Mouse (Mus musculus): ENCODE results near the gene Atad3a. TPM values are rescaled to one million over a fixed set of nuclear protein-coding genes. Genes with fewer than 3 reads are reported as not detected.
A peak's percentile ranks its signal among the peaks of the same experiment; 100 is the strongest.
"Not testable (repeated sequence)": the region's sequence is repeated elsewhere in the genome, so short reads cannot be mapped to it uniquely, and the experiment has no call there.

Gene Atad3a
- polyA plus RNA-seq (2016; fragmentation: Nextera tagmentation; extraction: Ambion mirVana) = 132 and 137 TPM in 2 replicates

DNA sequence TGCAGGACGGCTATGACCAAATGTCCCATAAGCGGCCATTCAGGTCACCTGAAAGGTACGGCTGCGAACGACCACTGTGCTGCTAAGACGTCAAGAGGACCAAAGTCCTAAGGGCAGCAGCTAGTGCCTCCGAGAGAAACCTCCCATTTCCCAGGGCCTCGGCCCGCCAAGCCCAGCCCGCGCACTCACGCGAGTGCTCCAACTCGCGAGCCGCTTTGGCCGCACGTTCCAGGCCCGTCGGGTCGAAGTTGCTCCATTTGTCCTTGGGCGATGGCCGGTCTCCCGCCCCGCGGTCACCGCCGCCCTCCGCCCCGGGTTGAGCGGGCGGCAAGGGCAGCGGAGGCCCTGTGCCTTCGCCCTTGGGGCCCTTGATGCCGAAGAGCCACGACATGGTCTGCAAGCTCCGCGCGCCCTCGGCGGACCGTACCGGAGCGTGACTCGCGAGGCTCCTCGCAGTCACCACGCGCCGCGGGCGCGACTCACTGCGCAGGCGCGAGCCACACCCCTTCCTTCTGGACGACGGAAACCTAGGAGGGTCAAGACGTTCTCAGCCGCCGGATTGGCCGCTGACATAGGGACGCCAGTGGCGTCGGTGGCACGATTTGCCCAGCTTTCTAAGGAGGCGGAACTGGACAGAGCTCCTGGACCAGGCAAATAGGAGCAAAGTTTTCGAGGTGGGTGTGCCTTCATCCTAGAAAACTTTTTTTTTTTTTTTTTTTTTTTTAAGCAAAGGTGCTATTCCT is at the start of gene Atad3a:
Atad3a (minus strand) TSS at position 481 of the 743 bp plus-strand sequence.
- H3K4me3 ChIP-seq = peak within 1 kb of the TSS; percentile 87
- H3K4me1 ChIP-seq = peaks cover 33% of the 10 kb centered on the region
- no peaks in the 10 kb centered on the region for H3K27me3 ChIP-seq (replicated peaks; ENCODE audit: low read depth, poor library complexity, severe bottlenecking)
- H3K36me3 ChIP-seq (replicated peaks) = peaks cover 30% of the 10 kb centered on the region
- no peaks in the 10 kb centered on the region for H3K9me3 ChIP-seq
- H3K27ac ChIP-seq (replicated peaks) = peak within 1 kb of the TSS; percentile 81
- peak; percentile 97 for DNase-seq (ENCODE audit: low spot score)
- WGBS = under 1% methylated on average over 68 of the region's 68 CpGs

DNA sequence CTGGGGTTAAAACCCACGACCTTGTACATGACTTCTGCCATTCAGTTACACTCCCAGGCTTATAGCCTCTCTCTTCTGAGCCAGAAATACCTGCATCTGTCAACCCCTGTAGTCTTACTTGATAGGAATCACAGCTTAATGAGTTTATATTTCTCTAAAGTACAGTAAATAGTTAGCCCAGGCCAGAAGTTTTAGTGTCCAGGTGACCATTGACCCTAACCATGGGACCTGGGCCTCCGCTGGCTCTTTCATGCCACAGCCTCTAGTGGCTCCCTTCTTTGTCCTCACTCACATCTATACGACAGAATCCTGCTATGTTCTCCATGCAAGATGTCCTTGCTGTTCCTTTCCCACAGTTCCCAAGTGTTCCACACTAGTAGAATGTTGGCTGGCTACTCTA is 46.9 kb upstream of the Atad3a start:
- Histone ChIP-seq H3K27ac (replicated peaks) (no peak overlapping the region), H3K36me3 (replicated peaks) (peaks cover 68% of the 10 kb centered on the region), H3K27me3 (replicated peaks; ENCODE audit: low read depth, poor library complexity, severe bottlenecking) (no peaks in the 10 kb centered on the region), H3K4me1 (peaks cover 26% of the 10 kb centered on the region), H3K4me3 (no peak overlapping the region), H3K9me3 (no peaks in the 10 kb centered on the region)
- 85% methylated on average over 3 of the region's 3 CpGs for WGBS
- DNase-seq (ENCODE audit: low spot score) = no peak

DNA sequence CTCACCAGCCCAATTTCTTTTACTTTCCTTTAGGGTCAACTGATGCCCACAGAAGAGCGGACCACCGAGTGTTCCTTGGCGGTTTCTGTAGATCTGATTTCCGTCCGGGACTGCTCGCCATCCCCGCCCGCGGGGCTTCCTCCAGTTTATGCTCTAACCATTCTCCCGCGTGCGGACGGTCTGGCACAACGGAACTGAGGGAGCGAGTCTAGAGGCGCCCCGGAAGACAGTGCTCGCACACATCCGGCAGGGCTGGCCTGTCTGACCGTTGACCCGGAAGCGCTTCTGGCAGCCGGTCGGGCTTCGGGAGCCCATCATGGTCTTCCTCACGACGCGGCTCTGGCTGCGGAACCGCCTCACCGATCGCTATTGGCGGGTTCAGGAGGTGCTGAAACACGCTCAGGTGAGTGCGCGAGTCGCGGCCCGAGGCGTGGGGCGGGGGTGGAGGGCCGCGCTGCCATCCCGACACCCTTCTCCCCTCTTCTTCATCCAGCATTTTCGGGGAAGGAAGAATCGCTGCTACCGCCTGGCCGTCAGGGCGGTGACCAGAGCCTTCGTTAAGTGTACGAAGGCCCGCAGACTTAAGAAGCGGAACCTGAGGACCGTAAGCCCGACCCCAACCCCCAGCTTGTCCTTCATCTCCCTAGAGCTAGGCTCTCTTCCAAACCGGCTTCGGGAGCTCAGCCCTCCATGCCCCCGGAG is 42.6 kb upstream of the Atad3a start:
- peak overlapping the region; percentile 87 for H3K27ac ChIP-seq (replicated peaks)
- H3K4me3 ChIP-seq = peak overlapping the region; percentile 98
- no peaks in the 10 kb centered on the region for H3K9me3 ChIP-seq
- peak; percentile 97 for DNase-seq (ENCODE audit: low spot score)
- no peaks in the 10 kb centered on the region for H3K27me3 ChIP-seq (replicated peaks; ENCODE audit: low read depth, poor library complexity, severe bottlenecking)
- peaks cover 18% of the 10 kb centered on the region for H3K4me1 ChIP-seq
- H3K36me3 ChIP-seq (replicated peaks) = peaks cover 36% of the 10 kb centered on the region
- WGBS = under 1% methylated on average over 58 of the region's 58 CpGs

DNA sequence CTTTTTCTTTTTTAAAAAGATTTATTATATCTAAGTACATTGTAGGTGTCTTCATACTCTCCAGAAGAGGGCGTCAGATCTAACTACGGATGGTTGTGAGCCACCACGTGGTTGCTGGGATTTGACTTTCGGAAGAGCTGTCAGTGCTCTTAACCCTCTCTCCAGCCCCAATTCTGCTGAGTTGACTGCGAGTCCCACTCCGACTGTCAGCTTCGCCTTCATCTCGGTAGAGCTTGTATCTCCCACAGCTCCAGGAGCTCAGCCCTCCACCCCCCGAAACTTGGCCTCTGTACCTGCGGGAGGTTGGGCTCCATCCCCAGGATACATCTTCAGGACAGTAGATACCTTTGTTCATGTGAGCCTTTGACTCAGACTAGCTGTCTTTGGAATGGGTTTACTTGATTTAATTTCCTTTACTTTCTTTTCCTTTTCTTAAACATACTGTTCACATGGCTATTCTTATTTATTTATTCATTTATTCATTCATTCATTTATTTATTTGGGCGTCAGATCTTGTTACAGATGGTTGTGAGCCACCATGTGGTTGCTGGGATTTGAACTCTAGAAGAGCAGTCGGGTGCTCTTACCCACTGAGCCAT is 41.9 kb upstream of the Atad3a start, which contains the start of gene Mrpl20:
Mrpl20 (plus strand) TSS at position 138 of the 599 bp plus-strand sequence.
- Histone ChIP-seq H3K27ac (replicated peaks) (peak within 1 kb of the TSS; percentile 87), H3K4me1 (peaks cover 18% of the 10 kb centered on the region), H3K9me3 (no peaks in the 10 kb centered on the region), H3K27me3 (replicated peaks; ENCODE audit: low read depth, poor library complexity, severe bottlenecking) (no peaks in the 10 kb centered on the region), H3K36me3 (replicated peaks) (peaks cover 30% of the 10 kb centered on the region), H3K4me3 (peak within 1 kb of the TSS; percentile 98)
- peak; percentile 29 for DNase-seq (ENCODE audit: low spot score)
- WGBS = 9% methylated on average over 12 of the region's 12 CpGs

DNA sequence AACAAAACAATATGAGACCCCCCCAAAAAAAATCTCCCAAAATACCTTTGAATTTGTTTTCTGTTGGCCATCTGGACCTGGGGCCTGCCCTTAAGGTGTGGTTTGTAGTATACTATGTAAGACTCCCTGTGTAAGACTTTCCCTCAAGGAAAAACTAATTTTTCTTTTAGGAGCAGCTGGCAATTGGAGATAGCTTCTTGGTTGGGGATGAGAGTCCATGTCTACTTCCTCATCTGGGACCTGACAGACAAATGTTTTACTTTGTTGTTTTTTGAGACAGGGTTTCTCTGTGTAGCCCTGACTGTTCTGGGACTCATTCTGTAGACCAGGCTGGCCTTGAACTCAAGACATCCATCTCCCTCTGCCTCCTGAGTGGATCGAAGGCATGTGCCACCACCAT is 41.2 kb upstream of the Atad3a start:
- Histone ChIP-seq H3K36me3 (replicated peaks) (peaks cover 22% of the 10 kb centered on the region), H3K27ac (replicated peaks) (no peak overlapping the region), H3K9me3 (no peaks in the 10 kb centered on the region), H3K4me3 (no peak overlapping the region), H3K27me3 (replicated peaks; ENCODE audit: low read depth, poor library complexity, severe bottlenecking) (no peaks in the 10 kb centered on the region), H3K4me1 (peaks cover 18% of the 10 kb centered on the region)
- WGBS = 96% methylated on average over 1 of the region's 1 CpGs
- no peak for DNase-seq (ENCODE audit: low spot score)

DNA sequence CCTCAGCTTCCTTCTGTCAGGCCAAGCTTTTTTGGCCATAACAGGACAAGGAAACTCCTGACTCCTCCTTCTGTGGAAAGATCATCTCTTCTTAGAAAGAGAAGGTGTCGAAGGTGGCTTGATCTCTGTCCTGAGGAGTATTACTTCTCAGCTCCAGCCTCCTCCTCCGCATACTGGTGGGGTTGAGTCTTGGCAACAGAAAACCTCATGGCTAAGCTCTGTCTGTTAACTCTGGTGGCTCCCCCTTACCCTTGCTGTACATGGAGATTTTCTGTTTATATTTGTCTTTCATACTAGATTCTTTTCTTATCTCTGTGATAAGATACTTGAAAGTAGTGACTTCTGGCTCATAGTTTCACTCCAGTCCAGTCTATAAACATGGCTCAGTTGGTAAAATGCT is 32.8 kb upstream of the Atad3a start:
- Histone ChIP-seq H3K4me3 (no peak overlapping the region), H3K36me3 (replicated peaks) (no peaks in the 10 kb centered on the region), H3K27ac (replicated peaks) (no peak overlapping the region), H3K4me1 (no peaks in the 10 kb centered on the region), H3K9me3 (no peaks in the 10 kb centered on the region), H3K27me3 (replicated peaks; ENCODE audit: low read depth, poor library complexity, severe bottlenecking) (peaks cover 11% of the 10 kb centered on the region; the same call in 1 of the 2 replicates)
- WGBS = 85% methylated on average over 2 of the region's 2 CpGs
- DNase-seq (ENCODE audit: low spot score) = no peak

DNA sequence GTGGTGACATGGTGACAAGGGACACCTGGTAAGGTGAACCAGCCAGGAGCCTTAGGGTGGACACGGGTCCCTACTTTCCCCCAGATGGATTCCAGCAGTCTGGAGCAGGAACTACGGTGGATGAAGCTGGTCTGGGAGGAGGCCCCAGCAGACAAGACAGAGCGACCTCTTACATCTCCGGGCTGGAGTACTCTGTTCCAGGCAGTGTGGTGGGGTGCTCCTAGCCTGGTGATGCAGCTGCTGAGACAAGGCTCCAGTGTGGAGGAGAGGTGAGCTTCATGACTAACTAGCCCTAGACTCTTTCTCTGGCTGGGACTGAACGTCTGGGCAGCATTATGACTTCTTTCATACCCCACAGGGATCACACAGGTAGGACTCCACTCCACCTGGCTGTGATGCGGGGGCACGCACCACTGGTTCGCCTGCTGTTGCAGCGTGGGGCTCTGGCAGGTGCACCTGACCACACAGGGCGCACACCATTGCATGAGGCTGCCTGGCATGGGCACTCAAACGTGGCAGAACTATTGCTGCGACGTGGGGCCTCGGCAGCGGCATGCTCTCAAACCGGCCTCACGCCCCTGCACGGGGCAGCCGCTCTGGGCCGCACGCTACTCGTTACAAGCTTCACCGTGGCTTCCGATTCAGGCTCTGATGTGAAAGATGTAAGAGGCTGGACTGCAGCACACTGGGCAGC is 30.5 kb upstream of the Atad3a start:
- Histone ChIP-seq H3K27me3 (replicated peaks; ENCODE audit: low read depth, poor library complexity, severe bottlenecking) (peaks cover 11% of the 10 kb centered on the region; the same call in 1 of the 2 replicates), H3K4me1 (no peaks in the 10 kb centered on the region), H3K9me3 (no peaks in the 10 kb centered on the region), H3K4me3 (no peak overlapping the region), H3K27ac (replicated peaks) (no peak overlapping the region; the same call in 1 of the 2 replicates), H3K36me3 (replicated peaks) (no peaks in the 10 kb centered on the region)
- WGBS = 75% methylated on average over 24 of the region's 24 CpGs
- no peak for DNase-seq (ENCODE audit: low spot score)

DNA sequence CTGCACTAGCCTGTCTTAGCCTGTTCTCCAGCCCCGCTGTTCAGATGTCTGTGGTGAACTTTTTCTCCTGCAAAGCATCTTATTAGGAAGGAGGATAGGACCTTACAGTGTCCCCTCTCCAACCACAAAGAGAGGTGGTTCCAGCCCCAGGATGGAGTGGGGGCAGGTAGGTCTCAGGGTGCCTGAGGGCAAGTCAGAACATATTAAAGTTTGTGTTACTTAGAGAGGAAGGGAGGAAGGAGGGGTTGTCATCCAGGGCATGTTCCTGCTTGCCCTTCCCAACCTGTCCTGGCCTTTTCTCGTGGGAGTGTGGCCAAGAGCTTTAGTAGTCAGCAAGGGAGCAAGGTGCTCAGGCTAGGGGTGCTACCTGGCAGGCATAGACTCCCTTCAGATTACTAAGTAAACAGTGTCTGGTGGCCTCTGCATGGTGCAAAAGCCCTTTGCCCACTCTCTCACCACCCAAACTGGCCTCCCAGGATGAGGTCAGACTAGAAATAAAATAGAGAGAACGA is 29.8 kb upstream of the Atad3a start:
- no peaks in the 10 kb centered on the region for H3K36me3 ChIP-seq (replicated peaks)

DNA sequence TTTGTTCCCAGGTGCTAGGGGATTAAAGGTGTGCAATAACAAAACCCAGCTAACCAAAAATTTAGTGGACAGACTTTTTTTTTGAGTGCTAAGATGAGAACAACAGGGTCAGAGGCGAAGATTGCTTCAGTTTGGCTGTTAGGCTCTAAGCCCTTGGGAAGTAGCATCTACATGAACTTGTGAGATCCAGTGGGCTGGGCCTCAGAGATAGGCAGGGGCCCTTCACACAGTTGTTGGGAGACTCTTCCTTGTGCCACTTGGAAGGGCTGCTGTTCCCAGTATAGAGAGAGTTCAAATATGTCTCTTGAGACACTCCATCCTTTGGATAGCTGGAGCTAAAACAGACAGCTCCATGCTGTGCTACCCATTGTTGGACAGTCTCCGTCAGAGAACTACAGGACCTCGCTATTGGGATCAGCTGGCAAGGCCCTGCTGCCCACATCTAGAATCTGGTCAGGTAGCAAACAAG is 29.2 kb upstream of the Atad3a start, which contains the start of gene Ankrd65:
Ankrd65 (plus strand) TSS at position 419 of the 469 bp plus-strand sequence.
- Histone ChIP-seq H3K4me3 (no peak within 1 kb of the TSS), H3K9me3 (no peaks in the 10 kb centered on the region), H3K4me1 (peaks cover 8% of the 10 kb centered on the region), H3K36me3 (replicated peaks) (no peaks in the 10 kb centered on the region), H3K27me3 (replicated peaks; ENCODE audit: low read depth, poor library complexity, severe bottlenecking) (peaks cover 11% of the 10 kb centered on the region; the same call in 1 of the 2 replicates), H3K27ac (replicated peaks) (no peak within 1 kb of the TSS; the same call in 1 of the 2 replicates)
- WGBS = 86% methylated on average over 3 of the region's 3 CpGs
- DNase-seq (ENCODE audit: low spot score) = no peak

More for the DNA sequence above, 29.8 kb upstream of the Atad3a start:
- Histone ChIP-seq H3K4me1 (peaks cover 1% of the 10 kb centered on the region; the same call in 1 of the 2 replicates), H3K9me3 (no peaks in the 10 kb centered on the region), H3K4me3 (no peak overlapping the region), H3K27me3 (replicated peaks; ENCODE audit: low read depth, poor library complexity, severe bottlenecking) (peaks cover 11% of the 10 kb centered on the region; the same call in 1 of the 2 replicates), H3K27ac (replicated peaks) (no peak overlapping the region; the same call in 1 of the 2 replicates)
- DNase-seq (ENCODE audit: low spot score) = no peak
- WGBS = 73% methylated on average over 3 of the region's 3 CpGs

DNA sequence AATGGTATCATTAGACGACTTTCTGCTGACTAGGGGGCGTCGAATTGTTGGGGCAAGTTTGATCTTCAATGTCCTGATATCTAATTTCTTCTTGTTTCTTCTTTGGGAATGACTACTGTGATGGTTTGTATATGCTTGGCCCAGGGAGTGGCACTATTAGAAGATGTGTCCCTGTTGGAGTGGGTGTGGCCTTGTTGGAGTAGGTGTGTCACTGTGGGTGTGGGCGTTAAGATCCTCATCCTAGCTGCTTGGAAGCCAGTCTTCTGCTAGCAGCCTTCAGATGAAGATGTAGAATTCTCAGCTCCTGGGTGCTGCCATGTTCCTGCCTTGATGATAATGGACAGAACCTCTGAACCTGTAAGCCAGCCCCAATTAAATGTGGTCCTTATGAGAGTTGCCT is 27.9 kb upstream of the Atad3a start:
- DNase-seq (ENCODE audit: low spot score); H3K4me3 ChIP-seq; H3K36me3 ChIP-seq (replicated peaks); H3K9me3 ChIP-seq; H3K27ac ChIP-seq (replicated peaks): not testable (repeated sequence)
- 81% methylated on average over 4 of the region's 4 CpGs for WGBS
- Histone ChIP-seq H3K27me3 (replicated peaks; ENCODE audit: low read depth, poor library complexity, severe bottlenecking) (peaks cover 11% of the 10 kb centered on the region; the same call in 1 of the 2 replicates), H3K4me1 (peaks cover 18% of the 10 kb centered on the region)

DNA sequence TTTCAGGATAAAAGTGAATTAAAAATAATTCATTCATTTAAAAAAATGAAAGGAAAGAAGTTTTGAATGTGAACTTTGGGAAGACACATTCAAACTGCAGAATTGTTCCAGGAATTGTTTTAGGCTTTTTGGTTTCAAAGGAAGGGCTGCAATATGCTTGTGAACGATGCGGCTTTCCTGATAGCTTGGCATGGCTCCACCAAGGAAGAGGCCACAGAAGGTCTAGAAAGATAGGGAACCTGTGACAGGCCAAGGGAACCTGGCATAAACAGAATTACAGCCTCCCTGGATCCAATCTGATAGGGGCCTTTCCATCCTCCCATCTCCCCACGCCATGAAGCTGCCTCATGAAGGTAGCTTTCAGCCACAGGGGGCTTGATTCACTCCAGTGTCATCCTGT is 27.4 kb upstream of the Atad3a start:
- H3K4me1 ChIP-seq = peaks cover 23% of the 10 kb centered on the region
- H3K36me3 ChIP-seq (replicated peaks) = no peaks in the 10 kb centered on the region
- no peak overlapping the region for H3K27ac ChIP-seq (replicated peaks)
- H3K4me3 ChIP-seq = no peak overlapping the region
- no peak for DNase-seq (ENCODE audit: low spot score)
- H3K27me3 ChIP-seq (replicated peaks; ENCODE audit: low read depth, poor library complexity, severe bottlenecking) = peaks cover 11% of the 10 kb centered on the region; the same call in 1 of the 2 replicates
- 80% methylated on average over 3 of the region's 3 CpGs for WGBS
- H3K9me3 ChIP-seq = no peaks in the 10 kb centered on the region
